Mouse (Mus musculus) frontal cortex, postnatal 36 days (tissue): ENCODE measurements at regions not wholly inside any gene's neighbourhood (a gene's known extent, or its start where the extent isn't known, plus 50 kb on each side); places are given as distances from the start of the nearest gene placed in this dataset.
"Not testable (repeated sequence)": the region's sequence is repeated elsewhere in the genome, so short reads cannot be mapped to it uniquely, and the experiment has no call there.

ENCODE experiments used
- DNase-seq, 2 experiments: peaks; one replicate each; pipeline ENCODE4 v3.0.0; 2022; ENCODE audit warnings: low spot score in 2 of 2

DNA sequence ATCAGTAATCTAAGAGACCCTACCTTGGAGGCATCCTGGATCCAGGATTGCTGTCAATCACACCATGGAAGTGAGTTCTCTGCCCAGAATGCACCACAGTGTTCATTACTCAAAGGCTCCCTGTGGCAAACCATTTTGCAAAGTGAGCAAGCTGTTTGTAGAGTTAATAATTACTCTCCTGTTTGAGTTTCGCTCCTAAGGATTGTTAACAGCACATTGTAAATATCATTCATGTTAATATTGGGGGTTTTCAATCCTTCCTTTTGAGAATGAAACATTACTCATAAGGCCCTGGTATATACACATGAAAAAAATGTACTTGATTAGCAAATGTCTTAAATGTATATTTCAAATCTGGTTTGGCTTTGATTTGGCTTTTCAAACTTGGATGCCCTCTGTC lies 58.1 kb upstream of the Clstn2 start:
- DNase-seq: no peak

DNA sequence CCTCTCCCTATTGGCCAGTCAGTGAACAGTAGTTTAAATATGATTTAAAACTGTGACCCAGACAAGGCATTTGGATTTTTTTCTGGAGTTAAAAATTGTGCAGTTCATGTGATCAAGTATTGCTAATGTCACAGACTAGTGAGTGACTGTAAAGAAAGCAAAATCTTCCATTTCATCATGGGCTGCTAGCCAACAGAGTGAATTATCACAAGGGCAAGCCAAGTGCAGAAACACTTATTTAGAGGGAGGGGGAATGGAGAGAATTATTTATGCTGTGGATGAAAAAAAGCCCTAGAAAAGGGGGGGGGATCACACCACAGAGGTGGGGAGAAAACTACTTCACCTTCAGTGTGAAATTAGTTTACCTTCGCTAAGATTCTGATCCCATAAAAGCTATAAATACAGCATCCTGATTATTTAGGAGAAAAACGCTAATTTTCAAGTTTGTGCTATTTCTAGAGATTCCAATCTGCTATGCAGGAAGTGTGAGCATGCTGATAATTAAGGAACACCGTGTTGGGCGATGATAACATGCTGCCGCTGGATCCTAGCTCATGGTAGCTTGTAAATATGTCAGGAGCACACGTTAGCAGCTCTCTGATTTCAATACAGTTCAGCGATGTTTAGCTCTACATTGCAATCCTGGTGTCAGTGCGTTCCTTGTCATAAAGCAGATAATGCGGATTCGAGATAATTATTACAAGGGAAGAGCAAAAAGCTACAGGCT lies 62.2 kb upstream of the Clstn2 start:
- no peak for DNase-seq

DNA sequence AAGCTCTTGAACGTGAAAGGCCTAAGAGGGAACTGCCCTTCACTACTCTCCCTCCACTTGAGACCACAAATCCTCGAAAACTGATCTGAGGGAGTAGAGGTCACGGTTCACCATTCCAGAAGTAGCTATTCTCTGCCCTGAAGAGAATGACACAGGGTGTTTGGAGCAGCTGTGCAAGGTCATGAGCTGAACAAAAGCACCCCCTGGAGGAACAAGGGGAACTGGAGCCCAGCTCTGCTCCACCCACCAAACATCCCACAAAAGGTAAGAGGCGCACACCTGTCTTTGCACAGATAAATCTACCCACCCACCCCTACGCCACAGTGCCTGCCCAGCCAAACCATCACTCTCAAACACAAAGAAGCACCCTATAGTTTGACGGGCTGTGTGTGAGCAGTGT lies 90.4 kb upstream of the Clstn2 start:
- DNase-seq: no peak

DNA sequence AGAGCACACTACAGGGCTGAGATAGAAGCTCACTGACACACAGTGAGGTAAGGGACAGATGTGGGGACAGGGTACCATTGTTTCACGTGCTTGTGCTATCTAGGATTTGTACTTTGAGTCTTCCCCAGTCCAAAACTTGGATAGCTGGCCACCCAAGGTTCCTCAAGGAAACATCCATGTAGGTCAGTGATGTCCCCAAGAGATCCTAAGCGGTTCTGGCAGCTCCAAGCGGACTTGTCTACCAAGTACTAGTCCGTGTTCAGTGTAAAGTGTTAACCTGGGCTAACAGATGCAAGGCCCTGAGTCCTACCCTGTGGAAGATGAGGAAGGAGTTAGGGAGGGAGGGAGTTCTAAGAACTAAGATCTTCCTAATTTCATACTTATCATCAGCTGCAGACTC lies 96.6 kb upstream of the Clstn2 start:
- DNase-seq: no peak

DNA sequence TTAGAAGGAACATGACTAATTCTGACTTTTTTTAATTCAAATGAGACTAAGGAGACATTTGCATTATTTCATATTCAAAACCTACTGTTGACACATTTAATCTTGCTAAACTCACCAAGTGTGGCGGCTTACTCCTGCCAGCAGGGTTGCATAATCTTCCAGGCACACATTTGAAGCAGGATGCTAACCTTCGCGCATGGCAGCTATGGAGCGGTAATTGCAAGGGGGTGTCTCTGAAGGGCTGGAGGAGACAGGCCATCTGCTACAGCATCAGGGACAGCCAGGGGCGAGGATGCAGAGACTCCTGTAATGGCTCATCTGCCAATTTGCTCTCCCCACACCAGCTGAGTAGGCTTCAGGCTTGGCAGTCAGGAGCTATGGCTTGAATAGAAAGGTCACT lies 97.9 kb upstream of the Clstn2 start:
- peak; percentile 77 to 87 for DNase-seq

DNA sequence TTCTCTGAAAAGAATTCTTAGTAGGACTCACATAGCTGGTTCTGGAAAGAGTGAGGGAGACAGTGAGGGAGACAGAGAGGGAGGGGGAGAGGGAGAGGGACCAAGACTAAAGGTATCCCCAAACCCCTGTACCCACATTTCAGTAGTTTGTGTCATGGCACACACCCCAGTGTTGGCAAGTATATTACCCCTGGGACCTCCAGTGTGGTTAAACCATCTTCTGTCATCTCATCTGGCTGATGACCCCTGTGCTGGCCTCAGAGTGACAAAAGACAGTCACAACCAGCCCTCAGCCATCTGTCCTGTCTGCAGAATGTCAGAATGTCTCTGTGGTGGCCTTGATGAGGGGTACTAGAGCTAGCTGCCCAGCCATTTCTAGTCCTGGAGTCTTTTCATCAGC lies 107.6 kb upstream of the Clstn2 start:
- DNase-seq: no peak

DNA sequence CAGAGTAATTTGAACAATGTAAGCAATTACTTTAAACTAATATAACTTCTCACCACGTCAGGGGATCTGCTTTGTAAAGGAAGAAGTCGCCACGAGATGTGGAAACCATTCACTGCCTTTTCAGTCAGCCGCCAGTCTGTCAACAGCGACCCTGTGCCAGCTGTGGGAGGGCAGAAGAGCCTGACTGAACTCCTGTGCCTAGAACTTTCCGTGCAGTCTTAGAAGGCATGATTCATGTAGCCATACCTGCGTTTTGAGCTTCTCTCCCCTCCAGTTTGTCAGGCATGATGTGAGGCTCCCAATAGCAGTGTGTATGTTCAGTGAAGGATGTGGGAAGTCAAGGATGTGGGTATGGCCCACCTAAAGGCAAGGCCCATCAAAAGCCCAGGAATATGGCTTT lies 109.1 kb upstream of the Clstn2 start:
- no peak for DNase-seq

DNA sequence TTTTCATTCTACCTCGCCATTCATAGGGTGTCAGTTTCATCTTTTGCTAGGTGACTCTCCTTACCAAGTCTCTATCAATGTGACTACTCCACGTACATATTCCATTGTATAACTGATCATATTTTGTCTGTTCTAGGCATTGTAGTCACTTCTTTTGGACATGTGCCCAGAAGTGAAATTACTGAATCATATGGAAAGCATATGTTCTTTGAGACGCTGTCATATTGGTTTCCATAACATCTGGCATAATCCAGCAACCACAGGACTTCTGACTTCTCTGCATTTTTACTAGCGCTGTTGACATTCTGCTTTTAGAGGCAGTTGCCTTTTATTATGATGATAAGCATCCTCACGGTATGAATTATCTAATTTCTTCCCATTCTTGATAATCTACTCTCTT lies 113.9 kb upstream of the Clstn2 start:
- no peak for DNase-seq

DNA sequence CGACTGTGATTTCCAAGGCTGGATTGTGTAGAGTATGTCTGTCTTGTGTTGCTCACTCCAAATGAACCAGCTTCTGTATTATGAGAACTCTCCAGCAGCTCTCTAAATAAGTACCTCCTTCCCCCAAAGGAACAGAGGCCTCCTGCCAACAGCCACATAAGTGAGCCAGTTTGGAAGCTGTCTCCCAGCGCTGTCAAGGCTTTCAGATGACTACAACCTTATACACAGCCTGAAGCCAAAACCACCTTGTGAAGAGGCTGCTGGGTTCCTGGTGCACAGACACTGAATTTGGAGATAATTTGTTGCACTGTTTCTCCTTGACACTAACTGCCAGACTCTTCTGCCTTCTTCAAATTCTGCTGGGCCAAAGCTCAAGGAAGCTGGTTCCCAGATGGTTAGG lies 125.4 kb upstream of the Clstn2 start:
- peak; percentile 23 to 44 for DNase-seq

DNA sequence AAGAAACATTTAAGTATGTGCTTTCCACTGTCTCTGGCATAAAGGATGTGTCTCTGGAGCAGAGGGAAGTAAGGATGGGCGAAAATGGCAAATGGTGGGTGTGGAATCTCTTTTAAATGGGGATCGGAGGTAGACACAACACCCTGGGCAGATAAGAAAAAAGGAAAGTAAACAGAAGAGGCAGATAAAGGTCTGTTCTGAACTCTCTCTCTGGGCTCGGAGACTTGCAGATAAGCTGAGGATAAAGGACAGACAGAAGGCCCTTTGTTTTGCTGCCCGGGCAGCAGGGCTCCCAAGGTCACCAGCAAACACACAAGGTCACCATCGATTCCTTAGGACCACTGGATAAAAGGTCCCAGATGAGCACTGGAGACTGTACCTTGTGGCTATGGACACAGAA lies 122.7 kb upstream of the Nmnat3 start:
- DNase-seq: no peak

DNA sequence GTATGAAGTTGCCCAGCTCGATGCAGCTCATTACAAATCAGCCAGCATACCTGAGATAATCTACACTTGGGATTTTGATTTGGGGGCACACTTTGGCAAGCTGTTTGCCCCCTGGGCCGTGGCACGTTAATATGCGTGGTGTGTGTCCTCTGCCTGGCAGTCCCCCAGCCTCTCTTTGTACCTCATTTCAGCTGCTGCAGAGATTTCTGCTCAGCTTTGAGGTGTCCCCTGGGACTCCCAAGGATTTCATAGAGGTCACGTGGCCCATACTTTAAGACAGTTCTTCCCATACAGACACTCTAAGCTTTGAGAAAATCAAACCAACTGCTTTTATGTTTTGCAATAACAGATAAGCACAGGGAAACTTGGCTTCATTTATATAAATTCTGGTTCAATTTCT lies 113.2 kb upstream of the Nmnat3 start:
- DNase-seq: no peak

DNA sequence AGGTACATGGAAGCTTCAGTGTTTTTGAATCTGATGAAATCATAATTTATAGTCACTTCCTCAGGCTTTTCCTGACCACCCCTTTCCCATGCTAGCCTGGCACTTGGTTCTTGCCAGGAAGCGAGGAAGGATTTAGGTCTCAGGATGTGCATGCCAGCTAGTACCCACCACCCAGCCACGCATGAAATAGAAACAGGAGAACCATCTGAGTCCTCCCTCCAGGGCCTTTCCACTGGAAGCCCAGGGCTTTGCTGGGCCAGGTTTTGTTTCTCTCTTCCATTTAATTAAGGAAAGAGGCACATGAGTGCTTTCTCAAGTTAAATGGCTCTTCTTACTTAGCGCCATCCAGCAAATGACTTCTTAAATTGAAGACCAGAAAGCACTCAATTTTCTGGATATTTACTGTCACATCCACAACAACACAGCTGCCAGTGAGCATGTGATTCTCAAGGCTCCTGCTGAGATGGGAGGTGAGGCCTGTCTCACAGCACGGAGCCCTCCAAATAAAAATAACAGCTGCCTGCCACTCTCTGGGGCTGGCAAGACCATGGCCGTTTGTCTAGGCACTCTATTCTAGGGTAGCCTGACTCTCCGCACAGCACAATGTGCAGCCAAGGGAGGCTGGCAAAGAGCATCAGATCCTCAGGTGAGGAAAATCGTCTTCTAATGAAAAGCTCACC lies 110.4 kb upstream of the Nmnat3 start:
- no peak for DNase-seq

DNA sequence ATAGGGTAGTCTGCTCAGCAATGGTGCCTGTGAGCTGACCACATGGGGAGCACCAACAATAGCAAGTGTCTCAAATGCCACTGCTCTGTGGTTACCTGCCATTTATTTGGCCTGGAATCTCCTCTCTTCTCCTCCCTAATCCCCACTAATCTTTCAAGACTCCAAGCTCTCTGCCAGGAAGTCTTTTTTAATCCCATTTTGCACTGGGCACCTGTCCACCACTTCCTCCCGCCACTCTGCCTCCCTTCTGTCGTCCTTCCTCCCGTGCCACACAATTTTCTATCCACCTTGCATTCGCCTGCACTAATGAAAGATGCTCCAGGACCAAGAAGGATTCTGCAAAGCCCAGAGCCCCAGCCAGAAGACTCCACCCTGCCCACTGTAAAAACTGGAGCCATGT lies 106.5 kb upstream of the Nmnat3 start:
- no peak for DNase-seq

DNA sequence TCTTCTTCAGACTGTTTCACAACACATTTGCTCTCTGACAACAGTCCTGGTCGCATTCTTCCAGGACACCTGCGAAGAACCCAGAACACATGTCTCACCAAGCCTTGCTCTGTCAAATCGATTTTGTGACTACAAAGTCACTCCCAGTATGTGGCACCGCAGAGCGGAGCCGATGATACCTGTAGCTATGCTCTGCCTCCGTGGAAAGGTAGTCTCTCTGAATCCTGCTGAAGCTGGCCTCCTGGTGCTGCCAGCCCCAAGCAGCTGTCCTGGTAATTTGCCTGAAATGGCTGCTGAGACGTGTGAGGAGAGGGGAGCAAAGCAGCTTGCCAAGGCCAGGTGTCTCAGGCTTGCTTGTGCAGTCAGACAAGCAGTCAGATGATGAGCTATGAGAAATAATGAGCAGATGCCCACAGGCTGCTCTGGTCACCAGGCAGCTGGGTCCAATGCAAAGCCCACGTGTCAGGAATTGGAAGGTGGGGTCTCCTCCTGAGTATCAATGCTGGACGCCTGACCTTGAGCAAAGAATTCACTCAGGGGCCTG lies 100.4 kb upstream of the Nmnat3 start:
- no peak for DNase-seq

DNA sequence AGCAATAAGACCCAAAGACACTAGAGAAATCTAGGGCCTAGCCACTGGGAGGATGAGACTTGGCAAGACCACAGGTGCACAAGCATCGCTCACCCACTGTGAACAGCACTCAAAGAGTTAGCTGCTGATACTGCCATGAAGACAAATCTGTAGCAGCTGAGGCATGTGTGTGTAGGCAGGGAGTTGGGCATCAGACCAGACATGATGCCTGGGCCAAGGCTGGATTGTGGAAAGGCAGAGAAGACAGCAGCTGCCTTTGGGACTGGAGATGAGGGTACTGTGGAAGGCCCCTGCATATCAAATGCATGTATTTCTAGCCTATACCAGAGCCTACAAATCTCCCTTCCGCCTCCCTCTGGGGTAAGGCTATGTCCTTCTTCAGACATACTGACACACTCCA lies 92.9 kb upstream of the Nmnat3 start:
- peak; percentile 61 to 76 for DNase-seq

DNA sequence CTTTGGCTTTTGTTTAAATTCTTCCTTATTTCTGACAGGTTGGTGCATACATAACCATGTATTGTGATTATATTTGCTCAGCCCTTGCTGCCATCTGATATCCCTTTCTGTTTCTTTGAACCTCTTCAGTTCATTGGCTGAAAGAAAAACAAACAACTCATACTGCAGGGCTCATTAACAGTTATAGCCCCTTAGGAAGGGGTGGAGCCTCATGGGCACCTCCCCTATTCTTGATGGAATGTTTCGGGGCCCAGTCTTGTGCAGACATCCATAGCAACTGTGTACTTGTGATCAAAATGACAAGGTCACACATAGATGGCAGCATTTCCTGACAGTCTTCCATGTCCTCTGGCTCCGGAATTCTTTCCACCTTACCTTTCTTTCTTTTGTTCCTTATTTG lies 68.4 kb upstream of the Nmnat3 start:
- no peak for DNase-seq

DNA sequence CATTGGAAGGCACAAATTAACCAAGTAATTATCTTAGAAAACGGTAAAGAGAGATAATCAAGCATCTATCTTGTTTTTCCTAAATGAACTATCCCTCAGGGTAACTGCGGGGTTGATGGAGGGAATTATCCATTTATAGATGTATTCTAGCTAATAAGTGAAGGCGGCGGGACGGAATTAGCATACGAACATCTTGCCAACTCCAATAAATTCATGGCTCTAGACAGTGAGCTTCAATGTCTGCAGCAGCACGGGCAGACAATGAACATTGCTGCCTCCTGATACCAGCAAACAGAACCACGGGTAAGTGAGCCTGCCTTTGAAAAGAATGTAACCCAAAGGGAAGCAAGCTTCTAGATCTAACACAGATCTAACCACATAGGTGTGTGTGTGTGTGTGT lies 66.9 kb upstream of the Nmnat3 start:
- peak in 1 of 2 experiments; percentile 9 for DNase-seq

DNA sequence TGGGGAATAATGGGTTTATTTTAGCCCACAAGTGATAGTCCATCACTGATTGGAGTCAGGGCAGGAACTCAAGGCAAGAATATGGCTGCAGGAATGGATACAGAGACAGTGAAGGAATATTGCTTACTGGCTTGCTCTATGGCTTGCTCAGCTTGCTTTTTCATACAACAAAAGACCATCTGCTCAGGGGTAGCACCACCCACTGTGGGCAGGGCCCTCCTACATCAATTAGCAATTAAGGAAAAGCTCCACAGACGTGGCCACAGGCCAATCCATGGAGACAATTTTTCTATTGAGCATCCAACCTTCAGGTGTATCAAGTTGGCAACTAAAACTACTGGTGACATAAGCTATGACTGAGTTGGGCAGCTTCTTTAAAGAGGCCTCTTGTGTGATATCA lies 65.5 kb upstream of the Nmnat3 start:
- DNase-seq: no peak

DNA sequence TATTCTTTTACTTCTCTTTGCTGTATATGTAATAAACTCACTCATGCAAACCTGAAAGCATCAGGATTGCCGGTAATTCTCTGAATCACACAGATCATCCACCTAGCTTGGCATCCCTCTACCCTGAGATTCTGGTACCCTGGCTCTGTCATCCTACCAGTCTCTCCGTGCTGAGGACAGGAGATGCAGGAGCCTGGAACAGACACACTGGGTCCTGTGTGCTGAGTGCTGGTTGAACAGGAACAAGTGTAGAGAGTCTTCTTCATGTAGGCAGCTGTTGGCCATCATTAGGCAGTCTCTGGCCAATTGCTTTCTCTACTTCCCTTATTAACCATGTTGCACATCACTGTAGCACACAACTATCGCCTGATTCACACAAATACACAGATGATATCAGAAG lies 59.0 kb upstream of the Nmnat3 start:
- no peak for DNase-seq

DNA sequence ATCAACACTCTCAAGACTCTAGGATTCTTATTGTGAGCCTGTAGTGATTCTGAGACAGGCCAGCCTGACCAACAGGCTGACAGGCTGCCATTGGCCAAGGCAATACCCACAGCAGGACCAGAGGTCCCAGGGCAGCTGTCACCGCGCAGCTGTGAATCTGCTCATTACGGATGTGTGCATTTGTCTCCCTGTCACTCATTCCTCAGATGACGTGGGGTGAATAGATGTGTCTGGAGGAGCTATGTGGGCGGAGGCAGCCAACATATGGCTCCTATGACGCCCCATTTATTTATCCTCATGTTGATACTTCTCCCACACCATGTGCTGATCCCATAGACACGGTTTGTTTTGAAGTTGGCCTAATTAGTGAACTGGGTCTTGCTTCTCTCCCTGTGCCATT lies 58.3 kb upstream of the Nmnat3 start:
- DNase-seq: no peak

DNA sequence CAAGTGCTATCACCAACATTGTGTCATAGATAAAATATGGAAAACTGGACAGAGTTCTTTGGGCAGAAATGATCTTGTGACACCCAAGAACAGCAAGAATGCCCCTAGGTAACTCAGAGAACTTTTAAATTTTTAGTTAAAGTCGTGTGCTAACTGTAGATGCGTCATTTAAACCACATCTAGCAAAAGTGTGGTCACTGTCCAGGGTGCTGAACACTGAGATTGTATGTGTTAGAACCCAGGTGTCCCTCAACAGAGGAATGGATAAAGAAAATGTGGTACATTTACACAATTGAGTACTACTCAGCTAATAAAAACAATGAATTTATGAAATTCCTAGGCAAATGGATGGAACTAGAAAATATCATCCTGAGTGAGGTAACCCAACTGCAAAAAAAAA lies 52.5 kb upstream of the Nmnat3 start:
- not testable (repeated sequence) for DNase-seq
